ENCODE assay signal across 11 mouse cellular contexts in genomic region chr4:43666412-43666811, GRCm38 (mm10). TPM values are rescaled to one million over a fixed set of nuclear protein-coding genes. Genes with fewer than 3 reads are reported as not detected.
DNase-seq lines count a peak whose midpoint lies in the region; ATAC-seq and TF ChIP-seq lines count a peak whose summit lies in the region.
"Had no signal": no experiment of that assay in that cellular context is flagged by ENCODE, and none has a peak within 500 bp of the region (broad histone marks: within the 10 kb centered on the region; RNA-seq: fewer than 3 reads in every experiment).

No protein-coding gene starts in this region.

- no peaks in the 10 kb centered on the region for H3K27me3 ChIP-seq in cerebellum, adult 2 months (ENCODE audit: control insufficient read depth, insufficient read depth, low read length)
- 0 out of 2 replicates have a peak, but pooled peaks cover 10% of the 10 kb centered on the region for H3K27me3 ChIP-seq in lung, postnatal 0 days (replicated peaks; ENCODE audit: insufficient read depth, low read length)

- no peak for ATAC-seq in lung, postnatal 0 days

- no peak overlapping the region for H3K27ac ChIP-seq in cerebellum, adult 2 months (ENCODE audit: insufficient read depth, low read length)
- no peak overlapping the region for H3K27ac ChIP-seq in layer of hippocampus, adult 2 months
- no peak overlapping the region for H3K27ac ChIP-seq in lung, postnatal 0 days (ENCODE audit: low read length)

- no peak overlapping the region for H3K4me3 ChIP-seq in cerebellum, adult 2 months (replicated peaks; ENCODE audit: insufficient read depth, low read depth, low read length)
- no peak overlapping the region for H3K4me3 ChIP-seq in layer of hippocampus, adult 2 months
- H3K4me3 ChIP-seq in lung, postnatal 0 days (ENCODE audit: low read depth, low read length) = no peak overlapping the region
- H3K4me3 ChIP-seq: megakaryocyte, embryonic 14.5 days had no signal

- no peak for TF ChIP-seq POLR2A in cerebellum, adult 2 months (IDR thresholded peaks at IDR 0.05; ENCODE audit: borderline replicate concordance, insufficient read depth, low read length)

- 25% methylated on average over 4 of the region's 4 CpGs for WGBS in cerebellum, adult 2 months
- WGBS in lung, postnatal 0 days = 20% methylated on average over 4 of the region's 4 CpGs

- H3K4me1 ChIP-seq in cerebellum, adult 2 months (ENCODE audit: control insufficient read depth, insufficient read depth, low read length) = peaks cover 8% of the 10 kb centered on the region
- peaks cover 6% of the 10 kb centered on the region for H3K4me1 ChIP-seq in lung, postnatal 0 days (ENCODE audit: insufficient read depth, low read depth, low read length)

- H3K36me3 ChIP-seq in lung, postnatal 0 days (ENCODE audit: insufficient read depth, low read length) = no peaks in the 10 kb centered on the region

- TF ChIP-seq EP300 in lung, postnatal 0 days (IDR thresholded peaks at IDR 0.05) = no peak

- H3K4me2 ChIP-seq in lung, postnatal 0 days (replicated peaks; ENCODE audit: low read depth, low read length) = no peak overlapping the region

- no peaks in the 10 kb centered on the region for H3K9me3 ChIP-seq in lung, postnatal 0 days (ENCODE audit: low read length)
- H3K9me3 ChIP-seq: megakaryocyte, embryonic 14.5 days had no signal

- H3K9ac ChIP-seq in lung, postnatal 0 days (replicated peaks; ENCODE audit: low read depth) = no peak overlapping the region

- peak; percentile 32; the same call in 1 of the 2 replicates for TF ChIP-seq CTCF in cerebellum, adult 2 months (IDR thresholded peaks at IDR 0.05; ENCODE audit: borderline replicate concordance, insufficient read depth, low read depth, low read length)
- peak; percentile 80 for TF ChIP-seq CTCF in layer of hippocampus, adult 2 months (conservative IDR thresholded peaks at IDR 0.05)
- peak; percentile 72 for TF ChIP-seq CTCF in lung, postnatal 0 days (IDR thresholded peaks at IDR 0.05)

- DNase-seq in cerebellum, adult 2 months = no peak
- no peak for DNase-seq in cerebellum, adult 8-10 months
- DNase-seq in layer of hippocampus, adult 2 months (ENCODE audit: low spot score in 2 of 2) = no peak
- DNase-seq in layer of hippocampus, adult 9-10 months (ENCODE audit: low spot score) = no peak
- DNase-seq in ES-CJ7 (ENCODE audit: low read depth, low spot score) = peak; percentile 48
- peak; percentile 62 for DNase-seq in lung, postnatal 0 days (ENCODE audit: low spot score)
- DNase-seq in c-Kit-positive CD71-positive TER-119-positive erythroid progenitor cells, embryonic 14.5 days (ENCODE audit: low spot score) = no peak
- DNase-seq in MN1 (ENCODE audit: low spot score) = no peak
- DNase-seq: heart, postnatal 14 days had no signal

RNA-seq across cellular contexts. Expression of gene Tmem8b, which starts 2.4 kb away (rescaled TPM):
- polyA plus RNA-seq in cerebellum, adult 2 months (2012; rRNA removed) = 21.2 and 21.8 TPM in 2 replicates
- 10 to 100 TPM; 74.8 to 75.5 TPM for total RNA-seq in layer of hippocampus, adult 2 months (2021)
- 2.5 and 3.1 TPM in 2 replicates for polyA plus RNA-seq in lung, postnatal 0 days (2015; fragmentation: Nextera tagmentation; extraction: Ambion mirVana)

RNA-seq across cellular contexts. Expression of gene Fam221b, which starts 2.5 kb away (rescaled TPM):
- polyA plus RNA-seq in cerebellum, adult 2 months (2012; rRNA removed) = 0.77 and 1.0 TPM in 2 replicates
- total RNA-seq in layer of hippocampus, adult 2 months (2021) = 1 to 10 TPM; 1.4 to 1.5 TPM
- polyA plus RNA-seq in lung, postnatal 0 days (2015; fragmentation: Nextera tagmentation; extraction: Ambion mirVana) = 2.5 TPM in 2 replicates

RNA-seq across cellular contexts. Expression of gene Hint2, which starts 10.1 kb away (rescaled TPM):
- polyA plus RNA-seq in cerebellum, adult 2 months (2012; rRNA removed) = 94.3 and 99.6 TPM in 2 replicates
- total RNA-seq in layer of hippocampus, adult 2 months (2021) = 10 to 100 TPM; 31.4 to 32.9 TPM
- 128 and 132 TPM in 2 replicates for polyA plus RNA-seq in lung, postnatal 0 days (2015; fragmentation: Nextera tagmentation; extraction: Ambion mirVana)

RNA-seq across cellular contexts. Expression of gene Spag8, which starts 13.0 kb away (rescaled TPM):
- 3.8 and 5.7 TPM in 2 replicates for polyA plus RNA-seq in cerebellum, adult 2 months (2012; rRNA removed)
- total RNA-seq in layer of hippocampus, adult 2 months (2021) = 1 to 10 TPM; 2.0 to 2.5 TPM
- 10.4 and 10.8 TPM in 2 replicates for polyA plus RNA-seq in lung, postnatal 0 days (2015; fragmentation: Nextera tagmentation; extraction: Ambion mirVana)

RNA-seq across cellular contexts. Expression of gene Olfr70, which starts 34.2 kb away (rescaled TPM):
- polyA plus RNA-seq in cerebellum, adult 2 months (2012; rRNA removed) = not detected in 2 replicates
- not detected for total RNA-seq in layer of hippocampus, adult 2 months (2021)
- not detected in 2 replicates for polyA plus RNA-seq in lung, postnatal 0 days (2015; fragmentation: Nextera tagmentation; extraction: Ambion mirVana)
- total RNA-seq: heart, postnatal 14 days had no signal
- polyA plus RNA-seq: C2C12 had no signal

Comparison
In these comparisons a context has a peak if more than half of its experiments do, and no peak if none do; other contexts are left out.
1. DNase-seq: peak in ES-CJ7 (single experiment) and lung, postnatal 0 days (single experiment); none in cerebellum, adult 2 months (0 of 2), cerebellum, adult 8-10 months (single experiment), layer of hippocampus, adult 2 months (0 of 2), layer of hippocampus, adult 9-10 months (single experiment), c-Kit-positive CD71-positive TER-119-positive erythroid progenitor cells, embryonic 14.5 days (single experiment) and MN1 (single experiment).
2. Peak in every context shown above with its lines, with median percentiles within 50 percentile points of each other: CTCF ChIP-seq.